Mouse (Mus musculus) forebrain, postnatal 0 days (tissue): ENCODE measurements at regions not wholly inside any gene's neighbourhood (a gene's known extent, or its start where the extent isn't known, plus 50 kb on each side); places are given as distances from the start of the nearest gene placed in this dataset.
A peak's percentile ranks its signal among the peaks of the same experiment; 100 is the strongest.

Experiments
- ATAC-seq: fragments of 200-750 bp; cut with Nextera tagmentation; 2 replicates; pipeline ENCODE4 v1.8.0; 2017; ENCODE audit warnings: mild to moderate bottlenecking, moderate library complexity
- DNase-seq: peaks from one replicate; pipeline ENCODE4 v3.0.0-alpha.2; 2015
- H3K27ac ChIP-seq: fragments of 300-500 bp; sonication (generic); 2 replicates; pipeline ENCODE4 v1.5.1; 2014; ENCODE audit warnings: low read depth, mild to moderate bottlenecking, antibody characterized with exemption, low read length, moderate library complexity, mixed read lengths
- H3K27me3 ChIP-seq: fragments of 300-500 bp; sonication (generic); 2 replicates; pipeline ENCODE4 v1.6.1; 2014; ENCODE audit warnings: mild to moderate bottlenecking, low read length, mixed read lengths; ENCODE audit not compliant: insufficient read depth
- H3K36me3 ChIP-seq: fragments of 300-500 bp; sonication (generic); 2 replicates; pipeline ENCODE4 v1.6.1; 2014; ENCODE audit warnings: mild to moderate bottlenecking, moderate library complexity; ENCODE audit not compliant: insufficient read depth
- H3K4me1 ChIP-seq: fragments of 300-500 bp; sonication (generic); 2 replicates; pipeline ENCODE4 v1.6.1; 2014; ENCODE audit warnings: antibody characterized with exemption; ENCODE audit not compliant: insufficient read depth
- H3K4me2 ChIP-seq: fragments of 300-500 bp; sonication (generic); 2 replicates; pipeline ENCODE4 v1.6.1; 2014; ENCODE audit warnings: low read depth, mild to moderate bottlenecking, moderate library complexity
- H3K4me3 ChIP-seq: fragments of 300-500 bp; sonication (generic); 2 replicates; pipeline ENCODE4 v1.5.1; 2014; ENCODE audit warnings: low read depth, low read length, mixed read lengths
- H3K9ac ChIP-seq: fragments of 300-500 bp; sonication (generic); 2 replicates; pipeline ENCODE4 v1.6.1; 2014; ENCODE audit warnings: mild to moderate bottlenecking
- H3K9me3 ChIP-seq: fragments of 300-500 bp; sonication (generic); 2 replicates; pipeline ENCODE4 v1.6.1; 2016; ENCODE audit warnings: low read length
- CTCF ChIP-seq: sonication (generic); IDR thresholded peaks from 2 replicates; pipeline ENCODE4 v1.5.1; 2016; ENCODE audit warnings: antibody characterized with exemption, control low read depth, low read depth
- WGBS: fragments of 180-500 bp; shearing (Covaris S2); extraction: QIAGEN DNeasy Blood & Tissue Kit; methylation state at CpG from one replicate; pipeline ENCODE4 v1.1.7; 2014; 5-methylcytosine and 5-hydroxymethylcytosine counted together

- H3K9ac ChIP-seq: no peak overlapping the region
- WGBS: 65% methylated on average over 8 of the region's 8 CpGs
- no peak for TF ChIP-seq CTCF
- no peaks in the 10 kb centered on the region for H3K27me3 ChIP-seq
- no peak overlapping the region for H3K4me2 ChIP-seq
- H3K36me3 ChIP-seq: no peaks in the 10 kb centered on the region
- H3K27ac ChIP-seq: no peak overlapping the region
- no peak for DNase-seq
- ATAC-seq: no peak
- no peak overlapping the region for H3K4me3 ChIP-seq
- peaks cover 4% of the 10 kb centered on the region; the same call in 1 of the 2 replicates for H3K9me3 ChIP-seq
- no peaks in the 10 kb centered on the region for H3K4me1 ChIP-seq
Measured at GRCm38 (mm10) chr17:49196046-49196684, 232.0 kb upstream of the Mocs1 start.

- no peaks in the 10 kb centered on the region for H3K36me3 ChIP-seq
- no peak overlapping the region for H3K4me2 ChIP-seq
- H3K9ac ChIP-seq: no peak overlapping the region
- no peak overlapping the region for H3K4me3 ChIP-seq
- ATAC-seq: no peak
- no peaks in the 10 kb centered on the region for H3K4me1 ChIP-seq
- peaks cover 4% of the 10 kb centered on the region; the same call in 1 of the 2 replicates for H3K9me3 ChIP-seq
- no peak for DNase-seq
- WGBS: 80% methylated on average over 3 of the region's 3 CpGs
- no peaks in the 10 kb centered on the region for H3K27me3 ChIP-seq
- no peak for TF ChIP-seq CTCF
- H3K27ac ChIP-seq: no peak overlapping the region
Measured at GRCm38 (mm10) chr17:49201495-49201894, 226.7 kb upstream of the Mocs1 start.

GRCm38 (mm10) chr17:49205095-49205494 is 223.1 kb upstream of the Mocs1 start:
- Histone ChIP-seq H3K4me3 (no peak overlapping the region), H3K27me3 (no peaks in the 10 kb centered on the region), H3K36me3 (no peaks in the 10 kb centered on the region), H3K27ac (no peak overlapping the region), H3K9me3 (no peaks in the 10 kb centered on the region), H3K4me2 (no peak overlapping the region), H3K9ac (no peak overlapping the region), H3K4me1 (no peaks in the 10 kb centered on the region)
- DNase-seq (no peak), ATAC-seq (no peak)
- 27% methylated on average over 5 of the region's 5 CpGs for WGBS
- no peak for TF ChIP-seq CTCF

- Histone ChIP-seq H3K27me3 (no peaks in the 10 kb centered on the region), H3K4me2 (no peak overlapping the region), H3K27ac (no peak overlapping the region), H3K4me1 (no peaks in the 10 kb centered on the region), H3K9ac (no peak overlapping the region), H3K9me3 (no peaks in the 10 kb centered on the region), H3K4me3 (no peak overlapping the region), H3K36me3 (no peaks in the 10 kb centered on the region)
- no peak for TF ChIP-seq CTCF
- WGBS: 64% methylated on average over 1 of the region's 1 CpGs
- peak; percentile 28; the same call in 1 of the 2 replicates for ATAC-seq
- DNase-seq: no peak
Measured at GRCm38 (mm10) chr17:49205564-49205963, 222.6 kb upstream of the Mocs1 start.

- 38% methylated on average over 9 of the region's 9 CpGs for WGBS
- Histone ChIP-seq H3K4me1 (no peaks in the 10 kb centered on the region), H3K9ac (no peak overlapping the region), H3K36me3 (no peaks in the 10 kb centered on the region), H3K4me3 (no peak overlapping the region), H3K4me2 (no peak overlapping the region), H3K27me3 (no peaks in the 10 kb centered on the region), H3K27ac (no peak overlapping the region), H3K9me3 (no peaks in the 10 kb centered on the region)
- TF ChIP-seq CTCF: peak; percentile 55
- ATAC-seq (peak; percentile 88), DNase-seq (peak; percentile 37)
Measured at GRCm38 (mm10) chr17:49206708-49207107, 221.5 kb upstream of the Mocs1 start.

GRCm38 (mm10) chr17:49208315-49208820 is 219.8 kb upstream of the Mocs1 start:
- TF ChIP-seq CTCF: peak; percentile 21; the same call in 1 of the 2 replicates
- ATAC-seq (no peak), DNase-seq (no peak)
- Histone ChIP-seq H3K9ac (no peak overlapping the region), H3K4me1 (no peaks in the 10 kb centered on the region), H3K27me3 (no peaks in the 10 kb centered on the region), H3K9me3 (no peaks in the 10 kb centered on the region), H3K4me3 (no peak overlapping the region), H3K36me3 (no peaks in the 10 kb centered on the region), H3K27ac (no peak overlapping the region), H3K4me2 (no peak overlapping the region)
- 58% methylated on average over 10 of the region's 10 CpGs for WGBS

- ATAC-seq: peak; percentile 56; the same call in 1 of the 2 replicates
- no peak overlapping the region for H3K4me3 ChIP-seq
- no peaks in the 10 kb centered on the region for H3K27me3 ChIP-seq
- H3K9me3 ChIP-seq: no peaks in the 10 kb centered on the region
- peak; percentile 33 for DNase-seq
- WGBS: 25% methylated on average over 13 of the region's 13 CpGs
- H3K27ac ChIP-seq: no peak overlapping the region
- H3K4me1 ChIP-seq: no peaks in the 10 kb centered on the region
- H3K36me3 ChIP-seq: no peaks in the 10 kb centered on the region
- TF ChIP-seq CTCF: no peak
- H3K4me2 ChIP-seq: peak overlapping the region; percentile 21; the same call in 1 of the 2 replicates
- H3K9ac ChIP-seq: no peak overlapping the region
Measured at GRCm38 (mm10) chr17:49212918-49213317, 215.2 kb upstream of the Mocs1 start.
